Mouse (Mus musculus): ENCODE measurements around the gene Mocs1. TPM values are rescaled to one million over a fixed set of nuclear protein-coding genes. Genes with fewer than 3 reads are reported as not detected.

The Mocs1 gene
- 10 to 100 TPM; 50.7 to 57.1 (median 53.5) TPM for total RNA-seq (2022)

DNA sequence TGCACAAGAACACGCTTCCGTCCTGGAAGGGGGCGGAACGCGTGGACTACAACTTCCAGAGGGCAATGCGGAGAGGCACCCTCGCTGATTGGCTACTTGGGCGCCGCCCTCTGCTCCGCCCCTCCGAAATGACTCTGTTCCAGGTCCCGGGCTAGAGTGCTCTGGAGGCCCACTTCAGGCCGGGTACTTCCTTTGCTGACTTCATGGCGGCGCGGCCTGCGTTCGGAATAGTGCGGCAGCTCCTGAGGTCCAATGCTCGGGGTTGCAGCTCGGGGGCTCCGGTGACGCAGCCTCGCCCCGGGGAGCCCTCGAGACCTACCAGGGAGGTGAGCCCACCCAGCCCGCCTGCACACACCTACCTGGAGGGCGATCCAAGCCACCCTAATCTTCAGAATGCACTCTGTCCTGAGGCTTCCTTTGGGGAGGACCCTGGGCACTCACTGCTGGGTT is at the start of gene Mocs1:
Mocs1 (plus strand) TSS at position 124 of the 450 bp plus-strand sequence.
- DNase-seq, result peak; percentile 95

- no peak for DNase-seq
Observed at GRCm38 (mm10) chr17:49379645-49380044, 48.5 kb upstream of the Mocs1 start.

DNA sequence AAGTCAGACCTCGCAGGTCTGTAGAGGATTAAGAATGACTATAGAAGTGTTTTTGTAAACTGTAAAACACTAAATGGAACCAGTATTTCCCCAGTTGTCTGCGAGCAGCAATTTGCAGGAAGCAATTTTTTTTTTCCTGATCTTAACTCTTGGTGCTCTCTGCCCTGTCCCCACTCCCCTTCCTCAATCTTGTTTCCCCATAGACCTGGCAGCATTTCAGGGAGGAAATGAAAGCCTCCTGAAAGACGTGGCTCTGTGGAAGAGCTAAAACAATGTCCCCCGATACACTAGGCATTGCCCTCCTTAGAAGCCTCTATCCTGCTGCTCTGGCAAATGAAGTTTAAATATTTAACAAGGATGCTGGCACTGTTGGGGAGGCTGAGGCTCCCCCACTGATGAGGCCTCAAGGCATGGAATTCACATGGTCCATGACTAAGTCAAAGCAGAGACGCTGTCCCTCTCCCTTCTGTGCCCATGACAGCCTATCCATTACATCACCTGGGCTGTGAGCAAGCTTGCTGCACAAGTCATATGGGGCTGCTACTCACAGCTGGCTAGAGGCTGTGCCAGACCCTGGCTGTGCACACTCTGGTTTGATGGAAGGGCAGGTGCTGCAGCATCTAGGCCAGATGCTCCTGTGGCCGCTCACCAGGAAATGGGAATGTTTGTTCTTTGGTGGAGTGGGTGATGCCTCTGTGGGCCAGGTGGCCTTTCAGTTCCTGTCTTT is 43.8 kb upstream of the Mocs1 start:
- DNase-seq, result no peak

DNA sequence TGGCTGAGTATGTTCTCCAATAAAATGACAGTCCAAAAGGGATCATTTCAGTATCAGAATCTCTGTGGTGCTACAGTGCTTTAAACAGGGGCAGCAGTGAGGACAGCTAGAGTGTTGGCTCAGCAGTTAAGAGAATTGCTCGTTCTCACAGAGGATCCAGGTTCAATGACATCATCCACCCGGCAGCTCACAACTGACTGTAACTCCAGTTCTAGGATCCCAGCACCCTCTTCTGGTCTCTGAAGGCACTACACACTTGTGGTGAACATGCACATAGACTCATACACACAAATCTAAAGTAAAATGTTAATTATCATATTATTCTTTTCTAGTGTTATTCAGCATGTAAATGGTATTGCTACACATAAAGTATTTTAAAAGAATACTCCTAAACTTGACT is 40.4 kb upstream of the Mocs1 start:
- no peak for DNase-seq

DNA sequence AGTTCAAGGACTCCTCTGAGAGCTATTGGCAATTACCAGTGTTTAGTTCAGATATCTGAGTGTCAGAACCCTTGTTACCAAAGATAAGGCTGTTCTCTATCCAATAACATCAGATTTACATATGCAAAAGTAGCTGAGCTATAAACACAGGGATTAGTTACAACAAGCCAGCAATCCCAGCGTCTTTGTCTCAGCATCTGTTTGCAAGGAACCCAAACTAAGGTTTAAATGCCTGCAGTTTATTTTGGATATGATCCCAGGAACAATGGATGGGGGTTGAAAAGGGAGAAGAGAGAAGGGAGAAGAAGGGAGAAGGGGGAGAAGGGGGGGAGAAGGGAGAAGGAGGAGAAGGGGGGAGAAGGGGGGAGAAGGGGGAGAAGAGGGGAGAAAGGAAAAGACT is 35.4 kb upstream of the Mocs1 start:
- no peak for DNase-seq

DNA sequence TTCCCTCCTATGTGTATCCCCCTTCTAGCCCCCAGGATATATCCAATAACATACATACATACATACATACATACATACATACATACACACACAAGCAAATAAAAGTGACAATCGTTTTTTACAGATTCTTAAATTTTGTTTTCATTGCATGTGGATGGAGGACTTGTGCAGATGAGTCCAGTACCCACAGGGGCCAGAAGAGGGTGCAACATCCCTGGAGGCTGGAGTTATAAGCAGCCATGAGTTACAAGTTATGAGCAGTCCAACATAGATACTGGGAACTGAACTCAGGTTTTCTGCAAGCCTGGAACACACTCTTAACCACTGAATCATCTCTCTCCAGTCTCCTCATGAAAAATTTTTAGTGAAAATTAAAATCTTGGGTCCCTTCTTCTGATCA is 33.3 kb upstream of the Mocs1 start:
- DNase-seq, result no peak

DNA sequence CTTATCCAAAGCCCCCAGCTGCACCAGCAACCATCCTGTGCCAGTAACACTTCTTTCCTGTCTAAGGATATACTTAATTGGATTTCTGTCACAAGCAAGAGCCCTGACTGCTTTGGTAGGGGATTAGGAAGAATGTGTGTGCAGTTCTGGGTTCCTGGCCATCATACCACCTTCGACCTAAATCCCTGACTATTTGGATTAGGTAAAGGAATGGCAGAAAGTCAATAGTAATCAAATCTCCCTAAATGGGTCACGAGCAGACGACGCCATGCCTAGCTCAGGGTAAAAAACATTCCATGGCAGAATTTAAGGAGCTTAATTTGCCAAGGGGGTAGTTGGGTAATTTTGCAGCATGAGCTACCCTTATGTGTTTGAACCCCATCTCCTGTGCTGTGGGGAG is 28.6 kb upstream of the Mocs1 start:
- no peak for DNase-seq

GRCm38 (mm10) chr17:49400130-49400529 is 28.0 kb upstream of the Mocs1 start:
- DNase-seq, result peak; percentile 35

DNA sequence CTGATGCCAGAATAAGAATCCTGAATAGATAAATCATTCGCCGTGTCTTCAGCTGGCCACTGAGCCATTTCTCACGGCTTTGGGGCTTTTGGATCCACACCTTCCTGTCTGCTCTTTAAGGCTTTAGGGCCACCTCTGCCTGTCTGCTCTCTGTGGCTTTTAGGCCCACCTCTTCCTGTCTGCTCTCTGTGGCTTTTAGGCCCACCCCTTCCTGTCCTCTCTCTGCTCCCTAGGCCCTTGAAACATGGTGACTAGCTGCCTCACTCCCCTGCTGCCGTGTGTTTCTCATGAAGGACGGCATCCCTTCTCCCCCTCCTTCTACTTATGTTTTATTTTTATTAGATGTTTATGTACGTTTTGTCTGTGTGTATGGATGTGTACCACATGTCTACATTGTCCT is 25.0 kb upstream of the Mocs1 start:
- DNase-seq, result no peak

GRCm38 (mm10) chr17:49405927-49406326 is 22.2 kb upstream of the Mocs1 start:
- no peak for DNase-seq

DNA sequence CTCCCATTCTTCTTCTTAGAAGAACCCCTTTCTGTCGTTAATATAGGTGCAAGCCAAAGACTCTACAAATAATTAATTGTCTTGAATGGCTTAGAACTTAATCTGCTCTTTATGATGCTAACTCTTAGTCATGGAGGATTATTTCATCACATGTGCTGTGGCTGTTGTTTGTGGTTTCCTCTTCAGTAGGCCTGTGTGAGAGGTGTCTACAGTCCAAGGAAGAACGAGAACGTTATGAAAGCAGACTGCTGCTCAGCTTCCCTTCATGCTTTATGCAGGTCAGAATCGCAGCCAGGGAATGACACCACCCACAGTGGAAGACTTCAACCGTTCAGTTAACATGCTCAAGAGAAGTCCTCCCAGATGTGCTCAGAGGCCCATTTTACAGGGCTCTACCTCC is 15.2 kb upstream of the Mocs1 start:
- DNase-seq, result no peak

GRCm38 (mm10) chr17:49413554-49413953 is 14.6 kb upstream of the Mocs1 start:
- no peak for DNase-seq

- no peak for DNase-seq
Observed at GRCm38 (mm10) chr17:49416228-49416627, 11.9 kb upstream of the Mocs1 start.

DNA sequence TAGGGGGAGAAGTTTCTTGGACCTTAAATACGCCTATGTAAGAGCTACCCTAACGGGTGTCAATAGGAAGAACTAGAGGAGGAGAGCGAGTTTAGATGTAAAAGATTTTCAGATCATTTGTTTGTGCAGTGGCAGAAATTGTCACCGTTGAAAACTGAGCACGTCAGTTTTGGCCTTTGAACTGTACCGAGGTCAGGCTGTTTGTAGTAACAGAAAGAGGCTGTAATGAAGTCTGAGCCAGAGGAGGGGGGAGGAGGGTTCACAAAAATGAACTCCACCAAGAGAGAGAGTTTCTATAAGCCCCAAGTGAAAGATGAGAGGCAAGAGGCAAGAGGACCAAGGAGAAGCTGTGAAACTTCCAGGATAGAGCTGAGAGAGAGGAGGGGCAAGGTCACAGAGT is 8.3 kb upstream of the Mocs1 start:
- no peak for DNase-seq

- DNase-seq, result no peak
Observed at GRCm38 (mm10) chr17:49422286-49423066, 5.7 kb upstream of the Mocs1 start.

GRCm38 (mm10) chr17:49423067-49423325 is 5.2 kb upstream of the Mocs1 start:
- no peak for DNase-seq

DNA sequence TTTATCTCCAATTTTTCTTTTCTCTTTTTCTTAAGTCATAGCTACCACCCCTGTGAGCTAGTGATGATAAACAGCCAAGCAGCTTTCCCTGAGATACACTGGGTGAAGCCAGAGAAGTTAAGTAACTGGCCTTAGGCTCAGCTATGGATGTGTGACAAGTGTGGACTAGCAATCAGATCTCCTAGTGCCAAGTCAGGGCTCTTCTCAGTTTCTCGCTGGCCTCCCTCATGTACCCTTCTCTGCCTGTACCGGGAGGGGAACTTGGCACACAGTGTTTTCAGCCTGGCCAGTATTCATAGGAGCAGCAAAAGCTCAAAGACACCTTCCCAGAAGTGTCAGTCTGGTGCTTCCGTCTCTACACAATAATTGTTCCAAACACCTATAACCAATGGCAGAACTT is 4.3 kb upstream of the Mocs1 start:
- no peak for DNase-seq

DNA sequence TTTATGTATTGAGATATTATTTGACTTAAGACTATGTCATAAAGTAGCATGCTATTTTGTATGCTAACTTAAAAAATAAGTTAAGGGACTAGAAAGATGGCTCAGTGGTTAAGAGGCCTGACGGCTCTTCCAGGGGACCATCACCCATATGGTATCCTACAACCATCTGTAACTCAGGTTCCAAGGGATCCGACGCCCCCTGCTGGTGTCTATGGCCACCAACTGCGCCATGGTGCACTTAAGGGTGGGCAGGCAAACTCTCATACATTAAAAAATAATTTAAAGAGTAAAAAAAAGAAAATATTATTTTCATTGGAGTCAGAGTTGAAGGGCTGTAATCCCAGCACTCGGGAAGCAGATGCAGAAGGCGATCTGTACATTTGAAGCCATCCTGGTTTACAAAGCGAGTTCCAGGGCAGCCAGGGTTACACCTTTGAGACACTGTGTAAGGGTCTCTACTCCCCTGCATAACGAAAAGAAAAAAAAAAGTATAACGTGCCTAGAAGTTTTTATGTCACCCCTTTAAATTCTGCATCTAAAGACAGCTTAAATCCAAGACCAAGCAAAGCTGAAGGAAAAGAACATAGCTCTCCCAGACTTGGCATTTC is 427 bp upstream of the Mocs1 start:
- no peak for DNase-seq

- DNase-seq, result no peak
Observed at GRCm38 (mm10) chr17:49428751-49429415, 721 bp downstream of the Mocs1 start.

- DNase-seq, result no peak
Observed at GRCm38 (mm10) chr17:49429471-49430129, 1.4 kb downstream of the Mocs1 start.

GRCm38 (mm10) chr17:49430136-49430535 is 2.0 kb downstream of the Mocs1 start:
- DNase-seq, result no peak

GRCm38 (mm10) chr17:49431176-49431575 is 3.0 kb downstream of the Mocs1 start:
- DNase-seq, result no peak

All from adrenal gland, adult 8-10 months (tissue).